Mouse (Mus musculus) natural killer cell, adult 2 months (primary cell): Measurements from ENCODE around the gene Bex3.

Experiments
- DNase-seq, 2 experiments: peaks; one replicate each; pipeline ENCODE4 v3.0.0; 2022; ENCODE audit warnings: low spot score in 2 of 2

Gene Bex3

DNA sequence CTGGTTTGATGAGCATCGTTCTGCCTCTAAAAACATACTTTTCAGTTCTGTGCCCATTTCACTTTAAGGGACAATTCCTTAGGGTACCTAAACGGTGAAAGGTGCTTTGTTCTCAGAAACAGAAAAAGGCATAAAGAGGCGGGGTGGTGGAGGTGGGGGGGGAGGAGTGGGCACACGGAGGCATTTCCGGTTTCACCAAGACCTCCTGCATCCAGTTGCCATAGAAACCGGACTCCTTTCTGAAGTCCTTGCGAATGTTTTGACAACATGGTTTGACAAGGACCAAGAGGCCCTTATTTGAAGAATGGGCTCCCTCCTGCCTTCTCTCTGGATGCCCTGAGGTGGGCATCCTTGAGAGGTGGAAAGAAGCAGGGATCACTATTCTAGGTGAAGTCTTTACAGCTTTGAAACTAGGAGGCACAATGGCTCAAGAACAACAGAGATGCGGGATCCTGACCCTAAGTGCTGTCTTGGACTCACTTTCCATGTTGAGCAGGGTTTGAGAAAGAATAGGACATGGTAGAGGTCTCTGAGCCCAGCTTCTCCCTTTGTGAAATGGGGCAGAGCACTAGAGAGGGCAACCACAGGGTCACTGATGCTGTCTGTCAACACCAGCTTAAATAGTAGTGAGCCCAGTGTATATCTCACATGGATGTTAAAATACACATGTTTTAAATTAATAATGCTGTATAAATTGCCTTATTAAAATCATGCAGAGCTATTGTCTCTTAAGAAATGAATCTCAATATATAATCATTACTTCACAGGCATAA is 43.9 kb downstream of the Bex3 start:
- DNase-seq, result no peak

DNA sequence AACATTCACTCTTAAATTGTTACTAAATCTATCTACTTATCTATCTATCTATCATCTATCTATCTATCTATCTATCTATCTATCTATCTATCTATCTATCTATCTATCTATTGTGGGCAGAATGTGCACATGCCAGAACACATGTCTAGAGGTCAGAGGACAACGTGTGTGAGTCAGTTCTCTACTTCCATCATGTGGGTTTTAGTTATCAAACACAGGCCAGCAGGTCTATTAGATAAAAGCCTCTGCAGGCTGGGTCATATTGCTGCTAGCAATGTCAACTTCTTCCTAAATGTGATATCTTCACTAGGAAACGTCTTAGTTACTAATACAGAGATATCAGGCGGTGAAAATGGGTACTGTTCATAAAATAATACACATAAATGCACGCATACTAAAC is 49.9 kb downstream of the Bex3 start:
- DNase-seq, result no peak
